Mouse (Mus musculus): ENCODE results near the gene 1700025C18Rik. TPM values are rescaled to one million over a fixed set of nuclear protein-coding genes. Genes with fewer than 3 reads are reported as not detected.

Gene 1700025C18Rik
- total and polyA plus RNA-seq, 3 experiments, result not detected

DNA sequence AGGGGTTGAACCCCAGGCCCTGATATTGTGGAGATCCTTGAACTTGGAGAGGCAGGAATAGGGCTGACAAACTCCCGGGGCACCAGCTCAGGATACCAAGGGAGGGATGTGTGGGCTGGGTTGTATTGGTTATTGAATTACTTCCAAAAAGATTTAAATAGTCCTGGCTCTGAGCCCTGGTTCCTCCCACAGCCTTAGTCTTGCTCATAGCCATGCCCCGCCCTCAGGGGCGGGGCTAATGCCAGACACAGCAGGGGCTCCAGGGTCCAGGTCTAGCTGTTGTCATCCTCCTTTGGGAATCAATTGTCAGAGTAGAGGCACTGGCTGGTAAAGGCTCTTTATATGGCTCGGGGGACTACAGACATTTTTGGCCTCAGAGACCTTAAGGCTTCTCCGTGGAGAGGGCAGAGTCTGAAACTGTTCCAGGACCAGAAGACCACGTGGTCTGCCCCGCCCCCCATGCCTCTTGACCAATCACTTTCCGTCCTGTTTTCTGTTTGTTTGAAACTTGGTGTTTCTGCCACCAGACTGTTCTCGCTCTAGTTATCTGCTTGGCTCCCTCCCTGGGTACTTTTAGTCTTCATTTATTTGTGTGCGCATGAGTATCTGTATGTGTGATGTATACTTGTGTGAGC is 30.8 kb upstream of the 1700025C18Rik start:
- ATAC-seq (ENCODE audit: extremely low read depth, insufficient number of reproducible peaks, low FRiP score, poor library complexity, severe bottlenecking) (no peak), DNase-seq (ENCODE audit: low spot score) (no peak)
- H3K27me3 ChIP-seq (ENCODE audit: insufficient read depth, low read length), result no peaks in the 10 kb centered on the region
- H3K36me3 ChIP-seq (replicated peaks), result no peaks in the 10 kb centered on the region
- no peak for TF ChIP-seq GATA2 (IDR thresholded peaks at IDR 0.05; ENCODE audit: borderline replicate concordance, low read depth, low read length)
- TF ChIP-seq GATA1 (IDR thresholded peaks at IDR 0.05; ENCODE audit: borderline replicate concordance, low read length), result no peak
- TF ChIP-seq CTCF (IDR thresholded peaks at IDR 0.05; ENCODE audit: low read depth, low read length), result no peak
- TF ChIP-seq POLR2AphosphoS5 (IDR thresholded peaks at IDR 0.05; ENCODE audit: insufficient replicate concordance, low read depth, low read length), result no peak
- TF ChIP-seq TAL1 (conservative IDR thresholded peaks at IDR 0.05; ENCODE audit: low read depth, low read length), result no peak
- H3K9me3 ChIP-seq (replicated peaks), result peaks cover 17% of the 10 kb centered on the region
- no peak overlapping the region for H3K4me3 ChIP-seq (ENCODE audit: low read depth, low read length)
- no peaks in the 10 kb centered on the region for H3K4me1 ChIP-seq (ENCODE audit: insufficient read depth, low read depth, low read length)

DNA sequence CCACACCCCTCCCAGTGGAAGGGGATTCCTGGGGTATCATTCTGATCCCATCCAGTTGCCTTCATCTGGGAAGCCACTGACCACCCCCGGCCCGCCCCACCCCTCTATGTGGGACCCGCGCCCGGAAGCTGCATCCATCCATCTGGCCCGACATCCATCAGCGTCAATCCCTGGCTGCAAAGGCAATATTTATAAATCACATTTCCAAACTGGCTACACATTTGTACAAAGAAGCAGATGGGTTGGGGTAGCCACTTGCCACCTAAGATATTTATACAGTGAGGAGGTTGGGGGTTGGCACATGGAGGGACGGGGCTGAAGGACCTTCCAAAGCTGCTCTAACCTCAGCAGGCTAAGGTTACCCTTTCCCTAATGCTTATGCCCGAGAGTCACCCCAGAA is 30.2 kb upstream of the 1700025C18Rik start:
- Histone ChIP-seq H3K9me3 (replicated peaks) (peaks cover 19% of the 10 kb centered on the region), H3K4me1 (ENCODE audit: insufficient read depth, low read depth, low read length) (no peaks in the 10 kb centered on the region), H3K27me3 (ENCODE audit: insufficient read depth, low read length) (no peaks in the 10 kb centered on the region), H3K4me3 (ENCODE audit: low read depth, low read length) (no peak overlapping the region), H3K36me3 (replicated peaks) (no peaks in the 10 kb centered on the region)
- TF ChIP-seq POLR2AphosphoS5 (IDR thresholded peaks at IDR 0.05; ENCODE audit: insufficient replicate concordance, low read depth, low read length), result no peak
- TF ChIP-seq TAL1 (conservative IDR thresholded peaks at IDR 0.05; ENCODE audit: low read depth, low read length), result no peak
- TF ChIP-seq CTCF (IDR thresholded peaks at IDR 0.05; ENCODE audit: low read depth, low read length), result no peak
- no peak for TF ChIP-seq GATA2 (IDR thresholded peaks at IDR 0.05; ENCODE audit: borderline replicate concordance, low read depth, low read length)
- no peak for TF ChIP-seq GATA1 (IDR thresholded peaks at IDR 0.05; ENCODE audit: borderline replicate concordance, low read length)
- no peak for ATAC-seq (ENCODE audit: extremely low read depth, insufficient number of reproducible peaks, low FRiP score, poor library complexity, severe bottlenecking)
- DNase-seq (ENCODE audit: low spot score), result no peak

GRCm38 (mm10) chr2:165113733-165114132 is 23.2 kb upstream of the 1700025C18Rik start:
- DNase-seq (ENCODE audit: low spot score) (no peak), ATAC-seq (ENCODE audit: extremely low read depth, insufficient number of reproducible peaks, low FRiP score, poor library complexity, severe bottlenecking) (no peak)
- Histone ChIP-seq H3K36me3 (replicated peaks) (no peaks in the 10 kb centered on the region), H3K4me1 (ENCODE audit: insufficient read depth, low read depth, low read length) (no peaks in the 10 kb centered on the region), H3K9me3 (replicated peaks) (peaks cover 17% of the 10 kb centered on the region), H3K4me3 (ENCODE audit: low read depth, low read length) (no peak overlapping the region), H3K27me3 (ENCODE audit: insufficient read depth, low read length) (no peaks in the 10 kb centered on the region)
- no peak for TF ChIP-seq CTCF (IDR thresholded peaks at IDR 0.05; ENCODE audit: low read depth, low read length)
- TF ChIP-seq GATA1 (IDR thresholded peaks at IDR 0.05; ENCODE audit: borderline replicate concordance, low read length), result no peak
- TF ChIP-seq GATA2 (IDR thresholded peaks at IDR 0.05; ENCODE audit: borderline replicate concordance, low read depth, low read length), result no peak
- TF ChIP-seq TAL1 (conservative IDR thresholded peaks at IDR 0.05; ENCODE audit: low read depth, low read length), result no peak
- TF ChIP-seq POLR2AphosphoS5 (IDR thresholded peaks at IDR 0.05; ENCODE audit: insufficient replicate concordance, low read depth, low read length), result no peak

DNA sequence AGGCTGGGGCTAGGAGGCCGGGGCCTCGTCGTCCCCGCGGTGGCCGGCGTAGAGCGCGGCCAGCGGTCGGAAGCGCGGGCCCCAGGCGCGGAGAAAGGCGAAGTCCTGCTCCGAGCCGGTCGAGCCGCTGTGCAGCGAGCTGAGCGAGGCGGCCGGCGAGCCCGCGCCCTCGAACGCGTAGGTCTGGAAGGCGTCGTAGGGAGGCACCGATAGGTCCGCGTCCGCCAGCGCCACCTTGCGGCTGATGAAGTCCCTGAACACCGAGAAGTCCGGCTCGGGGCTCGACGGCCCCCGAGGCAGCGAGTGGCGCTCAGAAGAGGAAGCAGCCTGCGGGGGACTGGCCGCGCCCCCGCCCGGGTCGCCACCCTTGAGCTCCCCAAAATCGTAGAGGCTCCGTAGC is 21.6 kb upstream of the 1700025C18Rik start:
- ATAC-seq (ENCODE audit: extremely low read depth, insufficient number of reproducible peaks, low FRiP score, poor library complexity, severe bottlenecking), result no peak
- no peak overlapping the region; the same call in 1 of the 2 replicates for H3K4me3 ChIP-seq (ENCODE audit: low read depth, low read length)
- H3K27me3 ChIP-seq (ENCODE audit: insufficient read depth, low read length), result no peaks in the 10 kb centered on the region
- no peak for DNase-seq (ENCODE audit: low spot score)
- TF ChIP-seq TAL1 (conservative IDR thresholded peaks at IDR 0.05; ENCODE audit: low read depth, low read length), result no peak
- TF ChIP-seq GATA2 (IDR thresholded peaks at IDR 0.05; ENCODE audit: borderline replicate concordance, low read depth, low read length), result no peak
- TF ChIP-seq CTCF (IDR thresholded peaks at IDR 0.05; ENCODE audit: low read depth, low read length), result no peak
- peaks cover 17% of the 10 kb centered on the region for H3K9me3 ChIP-seq (replicated peaks)
- no peaks in the 10 kb centered on the region for H3K36me3 ChIP-seq (replicated peaks)
- H3K4me1 ChIP-seq (ENCODE audit: insufficient read depth, low read depth, low read length), result no peaks in the 10 kb centered on the region

DNA sequence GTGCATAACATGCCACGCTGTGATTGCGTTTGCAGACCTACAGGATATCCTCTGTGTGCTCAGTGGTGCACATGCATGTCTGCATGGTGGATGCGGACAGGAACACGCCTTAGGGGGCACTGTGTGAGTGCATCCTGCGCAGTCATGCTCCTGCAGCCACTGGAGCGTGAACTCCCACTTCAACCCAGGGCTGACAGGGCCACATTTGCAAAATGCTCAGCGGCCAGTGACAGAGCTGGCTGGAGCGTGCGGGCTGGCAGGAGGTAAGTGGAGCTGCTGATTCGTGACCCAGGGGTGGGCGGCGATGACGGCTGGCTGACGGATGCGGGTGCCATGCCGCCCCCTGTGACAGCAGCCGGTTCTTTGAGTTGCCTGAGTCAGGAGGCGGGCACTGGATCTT is 16.0 kb upstream of the 1700025C18Rik start:
- H3K36me3 ChIP-seq (replicated peaks), result no peaks in the 10 kb centered on the region
- no peaks in the 10 kb centered on the region for H3K27me3 ChIP-seq (ENCODE audit: insufficient read depth, low read length)
- H3K4me3 ChIP-seq (ENCODE audit: low read depth, low read length), result 0 out of 2 replicates have a peak overlapping the region, but pooled peaks have one; percentile 3
- ATAC-seq (ENCODE audit: extremely low read depth, insufficient number of reproducible peaks, low FRiP score, poor library complexity, severe bottlenecking) (no peak), DNase-seq (ENCODE audit: low spot score) (peak; percentile 13)
- peaks cover 12% of the 10 kb centered on the region for H3K9me3 ChIP-seq (replicated peaks)
- H3K4me1 ChIP-seq (ENCODE audit: insufficient read depth, low read depth, low read length), result no peaks in the 10 kb centered on the region
- TF ChIP-seq POLR2AphosphoS5 (IDR thresholded peaks at IDR 0.05; ENCODE audit: insufficient replicate concordance, low read depth, low read length), result no peak
- no peak for TF ChIP-seq CTCF (IDR thresholded peaks at IDR 0.05; ENCODE audit: low read depth, low read length)
- TF ChIP-seq GATA2 (IDR thresholded peaks at IDR 0.05; ENCODE audit: borderline replicate concordance, low read depth, low read length), result no peak
- no peak for TF ChIP-seq TAL1 (conservative IDR thresholded peaks at IDR 0.05; ENCODE audit: low read depth, low read length)
- TF ChIP-seq GATA1 (IDR thresholded peaks at IDR 0.05; ENCODE audit: borderline replicate concordance, low read length), result no peak

DNA sequence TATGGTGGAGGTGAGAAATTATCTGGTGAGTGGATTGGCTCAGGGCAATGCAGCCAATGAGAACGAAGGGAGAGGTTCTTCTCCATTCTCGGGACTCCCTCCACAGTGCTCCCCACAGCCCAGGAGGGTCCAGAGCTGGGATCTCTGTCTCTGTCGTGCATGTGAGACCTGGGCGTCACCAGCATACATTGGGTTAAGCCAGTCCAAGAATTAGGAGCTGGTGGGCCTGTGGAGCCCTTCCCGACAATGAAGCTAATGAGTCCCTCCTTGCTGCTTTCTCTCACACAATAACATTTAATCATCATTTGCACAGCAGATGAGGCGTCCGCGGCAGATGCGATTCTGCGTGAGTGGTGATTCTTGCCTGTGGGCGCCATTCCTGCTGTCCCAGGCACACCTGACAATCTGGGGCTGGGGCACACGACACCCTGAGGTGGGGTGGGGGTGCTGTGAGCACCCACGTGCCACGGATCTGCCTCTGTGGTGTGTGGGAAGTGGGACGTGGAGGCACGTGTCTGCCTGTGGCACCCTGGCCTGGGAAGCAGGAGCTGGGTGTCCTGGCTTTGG is 15.0 kb upstream of the 1700025C18Rik start:
- TF ChIP-seq GATA2 (IDR thresholded peaks at IDR 0.05; ENCODE audit: borderline replicate concordance, low read depth, low read length) (no peak), GATA1 (IDR thresholded peaks at IDR 0.05; ENCODE audit: borderline replicate concordance, low read length) (no peak), POLR2AphosphoS5 (IDR thresholded peaks at IDR 0.05; ENCODE audit: insufficient replicate concordance, low read depth, low read length) (no peak), CTCF (IDR thresholded peaks at IDR 0.05; ENCODE audit: low read depth, low read length) (no peak), TAL1 (conservative IDR thresholded peaks at IDR 0.05; ENCODE audit: low read depth, low read length) (no peak)
- no peak overlapping the region for H3K4me3 ChIP-seq (ENCODE audit: low read depth, low read length)
- H3K9me3 ChIP-seq (replicated peaks), result peaks cover 11% of the 10 kb centered on the region
- no peaks in the 10 kb centered on the region for H3K4me1 ChIP-seq (ENCODE audit: insufficient read depth, low read depth, low read length)
- no peak for DNase-seq (ENCODE audit: low spot score)
- no peak for ATAC-seq (ENCODE audit: extremely low read depth, insufficient number of reproducible peaks, low FRiP score, poor library complexity, severe bottlenecking)
- H3K36me3 ChIP-seq (replicated peaks), result no peaks in the 10 kb centered on the region
- no peaks in the 10 kb centered on the region for H3K27me3 ChIP-seq (ENCODE audit: insufficient read depth, low read length)
